Mouse (Mus musculus) MEL (cell line): Measurements from ENCODE around the gene Fem1b.

Experiments
- CHD2 ChIP-seq: IDR thresholded peaks from 2 replicates; pipeline ENCODE4 v1.6.1; 2011; ENCODE audit warnings: low read length, improper control_type of control experiment
- CTCF ChIP-seq, 3 experiments: IDR thresholded peaks in 2 of 3; conservative IDR thresholded peaks in 1 of 3; 2 replicates each; pipeline ENCODE4 v1.5.1; 2011 to 2012; ENCODE audit warnings: low read length in 3 of 3, low read depth in 2 of 3, mild to moderate bottlenecking in 2 of 3, improper control_type of control experiment in 1 of 3, inconsistent platforms in 1 of 3, mixed read lengths in 1 of 3, moderate library complexity in 1 of 3; ENCODE audit not compliant: control insufficient read depth in 1 of 3, insufficient read depth in 1 of 3, poor library complexity in 1 of 3, severe bottlenecking in 1 of 3
- EP300 ChIP-seq, 2 experiments: IDR thresholded peaks; 2 replicates each; pipeline ENCODE4 v1.6.1; 2011; ENCODE audit warnings: improper control_type of control experiment in 2 of 2, low read length in 2 of 2, low read depth in 1 of 2, mild to moderate bottlenecking in 1 of 2
- ETS1 ChIP-seq: IDR thresholded peaks from 2 replicates; pipeline ENCODE4 v1.6.1; 2012; ENCODE audit warnings: low read depth, mild to moderate bottlenecking, inconsistent platforms, low read length, improper control_type of control experiment, moderate library complexity
- GATA1 ChIP-seq: IDR thresholded peaks from 2 replicates; pipeline ENCODE4 v1.6.1; 2011; ENCODE audit warnings: low read depth, low read length, improper control_type of control experiment
- HCFC1 ChIP-seq: IDR thresholded peaks from 2 replicates; pipeline ENCODE4 v1.6.1; 2012; ENCODE audit warnings: low read depth, mild to moderate bottlenecking, inconsistent platforms, low read length, improper control_type of control experiment, moderate library complexity
- POLR2A ChIP-seq, 2 experiments: IDR thresholded peaks; 2 replicates each; pipeline ENCODE4 v1.6.1; 2011 to 2012; ENCODE audit warnings: low read length in 2 of 2, mild to moderate bottlenecking in 2 of 2, control low read depth in 1 of 2, improper control_type of control experiment in 1 of 2, low read depth in 1 of 2, moderate library complexity in 1 of 2; ENCODE audit not compliant: control insufficient read depth in 1 of 2, insufficient read depth in 1 of 2, poor library complexity in 1 of 2
- UBTF ChIP-seq: IDR thresholded peaks from 2 replicates; pipeline ENCODE4 v1.6.1; 2012; ENCODE audit warnings: low read depth, mild to moderate bottlenecking, inconsistent platforms, low read length, improper control_type of control experiment, moderate library complexity, borderline replicate concordance; ENCODE audit not compliant: insufficient read depth
- ZNF384 ChIP-seq: IDR thresholded peaks from 2 replicates; pipeline ENCODE4 v1.6.1; 2012; ENCODE audit warnings: low read depth, mild to moderate bottlenecking, inconsistent platforms, low read length, improper control_type of control experiment

GRCm38 (mm10) chr9:62843356-62844024, 31.8 kb upstream of the Fem1b start:
- no peak for TF ChIP-seq UBTF
- no peak for TF ChIP-seq CTCF (IDR thresholded peaks at IDR 0.05 in 2 of 3, conservative IDR thresholded peaks at IDR 0.05 in 1 of 3; ENCODE audit: control insufficient read depth in 1 of 3, insufficient read depth in 1 of 3, low read depth in 2 of 3, low read length in 3 of 3, poor library complexity in 1 of 3, severe bottlenecking in 1 of 3)
- no peak for TF ChIP-seq ZNF384
- TF ChIP-seq EP300 (IDR thresholded peaks at IDR 0.05; ENCODE audit: low read depth in 1 of 2, low read length in 2 of 2) = no peak
- no peak for TF ChIP-seq POLR2A (IDR thresholded peaks at IDR 0.05; ENCODE audit: control insufficient read depth in 1 of 2, insufficient read depth in 1 of 2, low read depth in 1 of 2, low read length in 2 of 2, poor library complexity in 1 of 2)
- no peak for TF ChIP-seq ETS1
- TF ChIP-seq GATA1 = no peak
- no peak for TF ChIP-seq HCFC1
- TF ChIP-seq CHD2 = no peak
